Mouse (Mus musculus) stomach, embryonic 16.5 days (tissue): ENCODE data around the gene Ascc2. TPM values are rescaled to one million over a fixed set of nuclear protein-coding genes. Genes with fewer than 3 reads are reported as not detected.
A peak's percentile ranks its signal among the peaks of the same experiment; 100 is the strongest.
"Not testable (repeated sequence)": the region's sequence is repeated elsewhere in the genome, so short reads cannot be mapped to it uniquely, and the experiment has no call there.

Experiments
- ATAC-seq: fragments of 200-750 bp; cut with Nextera tagmentation; 2 replicates; pipeline ENCODE4 v1.8.0; 2017; ENCODE audit warnings: moderate number of reproducible peaks, moderate TSS enrichment; ENCODE audit not compliant: insufficient read depth, low FRiP score
- H3K27ac ChIP-seq: fragments of 300-500 bp; sonication (generic); 2 replicates; pipeline ENCODE4 v1.5.1; 2014; ENCODE audit warnings: low read length
- H3K27me3 ChIP-seq: fragments of 300-500 bp; sonication (generic); 2 replicates; pipeline ENCODE4 v1.6.1; 2014; ENCODE audit warnings: low read length, control low read depth, mixed read lengths; ENCODE audit not compliant: control insufficient read depth, insufficient read depth
- H3K36me3 ChIP-seq: fragments of 300-500 bp; sonication (generic); 2 replicates; pipeline ENCODE4 v1.6.1; 2014; ENCODE audit warnings: low read length; ENCODE audit not compliant: control insufficient read depth, insufficient read depth
- H3K4me1 ChIP-seq: fragments of 300-500 bp; sonication (generic); 2 replicates; pipeline ENCODE4 v1.6.1; 2014; ENCODE audit warnings: low read length, control low read depth, mixed read lengths; ENCODE audit not compliant: control insufficient read depth, insufficient read depth
- H3K4me2 ChIP-seq: fragments of 300-500 bp; sonication (generic); 2 replicates; pipeline ENCODE4 v1.6.1; 2014; ENCODE audit warnings: low read depth, low read length, mixed read lengths
- H3K4me3 ChIP-seq: fragments of 300-500 bp; sonication (generic); replicated peaks from 2 replicates; pipeline ENCODE4 v1.5.1; 2014; ENCODE audit warnings: mild to moderate bottlenecking, low read length
- H3K9ac ChIP-seq: fragments of 300-500 bp; sonication (generic); 2 replicates; pipeline ENCODE4 v1.6.1; 2014; ENCODE audit warnings: low read length
- H3K9me3 ChIP-seq: fragments of 300-500 bp; sonication (generic); replicated peaks from 2 replicates; pipeline ENCODE4 v1.6.1; 2016; ENCODE audit warnings: low read length, control low read depth; ENCODE audit not compliant: control insufficient read depth
- WGBS: fragments of 180-500 bp; shearing (Covaris S2); extraction: QIAGEN DNeasy Blood & Tissue Kit; methylation state at CpG from one replicate; pipeline ENCODE4 v1.1.7; 2014; 5-methylcytosine and 5-hydroxymethylcytosine counted together
- polyA plus RNA-seq: library from polyadenylated mRNA; unstranded; fragments of >200 nt; fragmentation: Nextera tagmentation; extraction: Ambion mirVana; gene quantifications from 2 replicates; pipeline ENCODE4 v1.2.1, GENCODE M21; 2015

Gene Ascc2
- polyA plus RNA-seq, 1 experiment from 2014 or later = 34.2 TPM

DNA sequence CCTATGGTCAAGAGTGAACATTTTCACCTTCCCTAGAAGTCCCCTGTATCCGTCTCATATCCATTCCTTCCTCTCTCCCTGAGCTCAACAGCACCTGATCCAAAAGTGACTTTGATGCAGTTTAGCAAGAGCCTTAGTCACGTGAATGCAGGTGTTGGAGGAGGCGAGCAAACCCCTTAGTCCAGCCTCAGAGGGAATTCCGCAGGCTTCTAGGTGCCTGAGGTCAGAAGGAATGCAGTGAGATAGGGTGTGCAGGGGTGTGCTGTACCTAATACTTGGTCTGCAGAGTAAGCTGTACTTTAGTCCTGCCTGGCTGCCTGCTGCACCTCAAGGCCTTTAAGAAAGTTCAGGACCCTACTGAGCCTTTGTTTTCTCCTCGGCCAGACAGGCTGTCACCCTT lies 6.2 kb downstream of the Ascc2 start:
- H3K4me2 ChIP-seq = no peak overlapping the region
- WGBS = 65% methylated on average over 5 of the region's 5 CpGs
- no peak overlapping the region for H3K9ac ChIP-seq
- no peak for ATAC-seq
- no peak overlapping the region for H3K4me3 ChIP-seq
- no peaks in the 10 kb centered on the region for H3K27me3 ChIP-seq
- no peaks in the 10 kb centered on the region for H3K4me1 ChIP-seq
- no peaks in the 10 kb centered on the region for H3K9me3 ChIP-seq
- H3K27ac ChIP-seq = no peak overlapping the region
- peaks cover 4% of the 10 kb centered on the region; the same call in 1 of the 2 replicates for H3K36me3 ChIP-seq

DNA sequence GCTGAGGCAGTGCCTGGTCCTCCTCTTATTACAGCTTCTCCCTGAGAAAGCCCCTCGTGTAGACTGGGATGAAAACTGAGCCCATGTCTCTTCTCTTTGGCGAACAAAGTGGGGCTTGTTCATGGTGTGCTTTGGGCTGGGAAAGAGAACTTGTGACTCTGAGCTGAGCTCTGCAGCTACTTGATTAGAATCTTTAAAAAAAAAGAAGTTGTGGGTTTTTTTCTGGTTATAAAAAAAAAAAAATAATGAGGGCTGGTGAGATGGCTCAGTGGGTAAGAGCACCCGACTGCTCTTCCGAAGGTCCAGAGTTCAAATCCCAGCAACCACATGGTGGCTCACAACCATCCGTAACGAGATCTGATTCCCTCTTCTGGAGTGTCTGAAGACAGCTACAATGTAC lies 7.6 kb downstream of the Ascc2 start:
- not testable (repeated sequence) for H3K36me3 ChIP-seq, H3K27me3 ChIP-seq, H3K27ac ChIP-seq, H3K9ac ChIP-seq, H3K4me3 ChIP-seq, ATAC-seq, H3K4me2 ChIP-seq, H3K4me1 ChIP-seq, H3K9me3 ChIP-seq
- WGBS = 88% methylated on average over 4 of the region's 6 CpGs

GRCm38 (mm10) chr11:4646409-4646808 lies 8.9 kb downstream of the Ascc2 start:
- no peak for ATAC-seq
- Histone ChIP-seq H3K27me3 (no peaks in the 10 kb centered on the region), H3K27ac (no peak overlapping the region), H3K9me3 (no peaks in the 10 kb centered on the region), H3K4me1 (no peaks in the 10 kb centered on the region), H3K4me2 (no peak overlapping the region), H3K9ac (no peak overlapping the region), H3K4me3 (no peak overlapping the region), H3K36me3 (peaks cover 4% of the 10 kb centered on the region; the same call in 1 of the 2 replicates)
- 69% methylated on average over 9 of the region's 9 CpGs for WGBS

- Histone ChIP-seq H3K27ac (no peak overlapping the region; the same call in 1 of the 2 replicates), H3K27me3 (no peaks in the 10 kb centered on the region), H3K4me3 (no peak overlapping the region), H3K4me1 (no peaks in the 10 kb centered on the region), H3K4me2 (no peak overlapping the region), H3K9me3 (no peaks in the 10 kb centered on the region), H3K36me3 (0 out of 2 replicates have a peak, but pooled peaks cover 5% of the 10 kb centered on the region), H3K9ac (no peak overlapping the region)
- no peak for ATAC-seq
- 68% methylated on average over 1 of the region's 1 CpGs for WGBS
These were observed 22.3 kb downstream of the Ascc2 start for GRCm38 (mm10) chr11:4659818-4660217.

DNA sequence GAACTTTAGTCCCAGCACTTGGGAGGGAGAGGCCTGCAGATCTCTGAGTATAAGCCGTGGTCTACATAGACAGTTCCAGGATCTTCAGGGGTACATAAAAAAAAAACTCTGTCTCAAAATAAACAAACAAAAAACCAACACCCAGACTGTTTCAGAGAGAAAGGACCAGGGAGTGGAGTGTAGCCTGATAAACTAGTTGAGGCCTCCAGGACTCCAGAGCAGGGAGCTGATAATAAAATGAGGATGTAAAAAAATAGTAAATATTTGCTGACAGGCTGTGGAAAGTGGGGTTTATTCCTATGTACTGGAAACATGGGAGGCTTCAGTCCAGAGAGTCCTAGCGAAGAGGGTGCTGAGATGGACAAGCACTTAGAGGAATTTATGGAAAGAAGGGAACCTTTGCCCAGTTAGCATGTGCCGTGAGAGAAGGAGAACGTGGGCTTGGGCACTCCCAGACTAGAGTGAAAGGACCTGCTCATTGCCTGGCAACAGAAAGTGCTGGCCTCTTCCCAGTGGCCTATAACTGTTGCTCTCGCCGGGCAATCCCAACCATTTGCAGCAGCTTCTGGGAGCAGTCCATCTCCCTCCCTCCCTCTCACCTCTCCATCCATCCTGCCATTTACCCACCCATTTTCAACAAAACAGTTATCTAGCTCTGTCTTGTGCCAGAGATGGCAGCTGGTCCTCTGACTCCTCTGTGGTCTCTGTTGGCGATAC lies 22.9 kb downstream of the Ascc2 start:
- Histone ChIP-seq H3K9ac (no peak overlapping the region), H3K4me1 (no peaks in the 10 kb centered on the region), H3K36me3 (0 out of 2 replicates have a peak, but pooled peaks cover 5% of the 10 kb centered on the region), H3K4me2 (no peak overlapping the region), H3K4me3 (no peak overlapping the region), H3K27me3 (no peaks in the 10 kb centered on the region), H3K27ac (peak overlapping the region; percentile 41; the same call in 1 of the 2 replicates), H3K9me3 (no peaks in the 10 kb centered on the region)
- WGBS = 79% methylated on average over 7 of the region's 7 CpGs
- ATAC-seq = no peak

GRCm38 (mm10) chr11:4661324-4661723 lies 23.8 kb downstream of the Ascc2 start:
- no peak overlapping the region for H3K4me3 ChIP-seq
- no peaks in the 10 kb centered on the region for H3K9me3 ChIP-seq
- H3K27me3 ChIP-seq = no peaks in the 10 kb centered on the region
- peak; percentile 64; the same call in 1 of the 2 replicates for ATAC-seq
- 76% methylated on average over 4 of the region's 4 CpGs for WGBS
- H3K27ac ChIP-seq = no peak overlapping the region
- no peak overlapping the region for H3K4me2 ChIP-seq
- no peaks in the 10 kb centered on the region for H3K4me1 ChIP-seq
- H3K9ac ChIP-seq = no peak overlapping the region
- H3K36me3 ChIP-seq = 0 out of 2 replicates have a peak, but pooled peaks cover 5% of the 10 kb centered on the region

- ATAC-seq = no peak
- Histone ChIP-seq H3K4me2 (no peak overlapping the region), H3K4me3 (no peak overlapping the region), H3K4me1 (no peaks in the 10 kb centered on the region), H3K9ac (no peak overlapping the region), H3K36me3 (0 out of 2 replicates have a peak, but pooled peaks cover 5% of the 10 kb centered on the region), H3K27me3 (no peaks in the 10 kb centered on the region), H3K27ac (no peak overlapping the region), H3K9me3 (no peaks in the 10 kb centered on the region)
- 89% methylated on average over 10 of the region's 10 CpGs for WGBS
These were observed 24.4 kb downstream of the Ascc2 start for GRCm38 (mm10) chr11:4661871-4662495.

GRCm38 (mm10) chr11:4662496-4662878 lies 24.9 kb downstream of the Ascc2 start:
- WGBS = 91% methylated on average over 11 of the region's 11 CpGs
- no peak for ATAC-seq
- Histone ChIP-seq H3K4me2 (no peak overlapping the region), H3K4me1 (no peaks in the 10 kb centered on the region), H3K9ac (no peak overlapping the region), H3K27me3 (no peaks in the 10 kb centered on the region), H3K9me3 (no peaks in the 10 kb centered on the region), H3K27ac (no peak overlapping the region), H3K4me3 (no peak overlapping the region), H3K36me3 (0 out of 2 replicates have a peak, but pooled peaks cover 5% of the 10 kb centered on the region)

GRCm38 (mm10) chr11:4671736-4672135 lies 34.2 kb downstream of the Ascc2 start:
- no peaks in the 10 kb centered on the region for H3K4me1 ChIP-seq
- no peak overlapping the region for H3K4me3 ChIP-seq
- H3K36me3 ChIP-seq = peaks cover 9% of the 10 kb centered on the region
- no peak for ATAC-seq
- no peaks in the 10 kb centered on the region for H3K9me3 ChIP-seq
- no peak overlapping the region for H3K9ac ChIP-seq
- no peaks in the 10 kb centered on the region for H3K27me3 ChIP-seq
- 79% methylated on average over 4 of the region's 4 CpGs for WGBS
- H3K27ac ChIP-seq = no peak overlapping the region
- no peak overlapping the region for H3K4me2 ChIP-seq
